Comparison of ENCODE assay signal across 9 mouse cellular contexts in the genomic region with DNA sequence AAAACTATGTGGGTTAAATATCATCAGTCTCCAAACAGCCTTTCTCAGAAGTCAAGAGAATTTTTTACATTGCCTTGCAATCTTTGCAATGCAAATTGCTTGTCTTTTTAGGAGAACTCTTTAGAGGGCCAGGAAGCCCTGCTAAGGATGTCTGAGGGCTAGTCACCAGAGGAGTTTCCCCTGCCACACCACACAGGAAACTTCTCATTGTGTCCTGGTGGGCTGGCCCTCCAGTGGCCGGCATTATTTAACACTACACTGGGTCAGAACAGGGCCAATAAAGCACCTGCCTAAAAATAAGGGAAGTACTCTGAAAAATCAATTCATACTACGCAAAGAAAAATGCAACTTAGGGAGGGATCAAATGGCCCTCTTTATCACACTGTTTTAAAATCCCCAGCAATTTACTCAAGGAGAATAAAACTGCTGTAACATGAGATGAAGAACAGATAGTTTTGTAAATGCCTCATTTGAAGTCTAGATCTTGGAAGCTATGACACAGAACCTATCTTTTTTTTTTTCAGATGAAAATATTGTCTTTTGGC. TPM values are rescaled to one million over a fixed set of nuclear protein-coding genes. Genes with fewer than 3 reads are reported as not detected.
A peak's percentile ranks its signal among the peaks of the same experiment; 100 is the strongest.
DNase-seq lines count a peak whose midpoint lies in the region; ATAC-seq and TF ChIP-seq lines count a peak whose summit lies in the region.
"Had no signal": no experiment of that assay in that cellular context is flagged by ENCODE, and none has a peak within 500 bp of the region (broad histone marks: within the 10 kb centered on the region; RNA-seq: fewer than 3 reads in every experiment).

No protein-coding gene starts in this region.

- no peaks in the 10 kb centered on the region for H3K36me3 ChIP-seq in limb, embryonic 12.5 days
- H3K36me3 ChIP-seq in limb, embryonic 10.5 days = no peaks in the 10 kb centered on the region
- no peaks in the 10 kb centered on the region for H3K36me3 ChIP-seq in embryonic facial prominence, embryonic 13.5 days
- H3K36me3 ChIP-seq in hindbrain, postnatal 0 days (ENCODE audit: insufficient read depth, low read length) = no peaks in the 10 kb centered on the region
- no peaks in the 10 kb centered on the region for H3K36me3 ChIP-seq in stomach, embryonic 14.5 days (ENCODE audit: control insufficient read depth, insufficient read depth, low read length)
- H3K36me3 ChIP-seq: limb, embryonic 15.5 days had no signal

- no peak for ATAC-seq in limb, embryonic 12.5 days (ENCODE audit: insufficient number of reproducible peaks, insufficient read depth, low FRiP score, low TSS enrichment, low read depth)
- no peak for ATAC-seq in embryonic facial prominence, embryonic 13.5 days (ENCODE audit: insufficient number of reproducible peaks, insufficient read depth, low FRiP score, low TSS enrichment, low read depth)
- ATAC-seq in hindbrain, postnatal 0 days = no peak
- ATAC-seq in stomach, embryonic 14.5 days (ENCODE audit: insufficient number of reproducible peaks, insufficient read depth, low FRiP score, low read depth) = no peak

- H3K27ac ChIP-seq in limb, embryonic 12.5 days = no peak overlapping the region
- H3K27ac ChIP-seq in limb, embryonic 10.5 days = no peak overlapping the region
- H3K27ac ChIP-seq in embryonic facial prominence, embryonic 13.5 days = no peak overlapping the region; the same call in 1 of the 2 replicates
- peak overlapping the region; percentile 93; the same call in 1 of the 2 replicates for H3K27ac ChIP-seq in hindbrain, postnatal 0 days
- no peak overlapping the region for H3K27ac ChIP-seq in stomach, embryonic 14.5 days (ENCODE audit: low read length)
- H3K27ac ChIP-seq: limb, embryonic 15.5 days had no signal

- H3K4me3 ChIP-seq in limb, embryonic 12.5 days (replicated peaks) = no peak overlapping the region
- no peak overlapping the region; the same call in 1 of the 2 replicates for H3K4me3 ChIP-seq in limb, embryonic 10.5 days
- H3K4me3 ChIP-seq in embryonic facial prominence, embryonic 13.5 days = no peak overlapping the region
- peak overlapping the region; percentile 65 for H3K4me3 ChIP-seq in hindbrain, postnatal 0 days (ENCODE audit: low read length)
- H3K4me3 ChIP-seq in stomach, embryonic 14.5 days (ENCODE audit: low read depth, low read length) = peak overlapping the region; percentile 36; the same call in 1 of the 2 replicates

- H3K27me3 ChIP-seq in limb, embryonic 12.5 days = no peaks in the 10 kb centered on the region
- H3K27me3 ChIP-seq in limb, embryonic 10.5 days (ENCODE audit: low read depth, poor library complexity, severe bottlenecking) = peaks cover 8% of the 10 kb centered on the region; the same call in 1 of the 2 replicates
- no peaks in the 10 kb centered on the region for H3K27me3 ChIP-seq in embryonic facial prominence, embryonic 13.5 days
- no peaks in the 10 kb centered on the region for H3K27me3 ChIP-seq in hindbrain, postnatal 0 days (ENCODE audit: insufficient read depth, low read length)
- no peaks in the 10 kb centered on the region for H3K27me3 ChIP-seq in stomach, embryonic 14.5 days (ENCODE audit: control insufficient read depth, insufficient read depth, low read length)
- H3K27me3 ChIP-seq: limb, embryonic 15.5 days had no signal

- no peaks in the 10 kb centered on the region for H3K9me3 ChIP-seq in limb, embryonic 12.5 days
- no peaks in the 10 kb centered on the region for H3K9me3 ChIP-seq in limb, embryonic 10.5 days (replicated peaks)
- no peaks in the 10 kb centered on the region for H3K9me3 ChIP-seq in embryonic facial prominence, embryonic 13.5 days
- H3K9me3 ChIP-seq in hindbrain, postnatal 0 days (ENCODE audit: low read length) = no peaks in the 10 kb centered on the region
- H3K9me3 ChIP-seq in stomach, embryonic 14.5 days (ENCODE audit: control insufficient read depth, low read depth, low read length) = no peaks in the 10 kb centered on the region
- H3K9me3 ChIP-seq: limb, embryonic 15.5 days had no signal

- peak overlapping the region; percentile 87; the same call in 1 of the 2 replicates for H3K4me2 ChIP-seq in limb, embryonic 12.5 days
- peak overlapping the region; percentile 82 for H3K4me2 ChIP-seq in embryonic facial prominence, embryonic 13.5 days
- H3K4me2 ChIP-seq in hindbrain, postnatal 0 days (ENCODE audit: low read depth, low read length) = peak overlapping the region; percentile 83
- peak overlapping the region; percentile 74; the same call in 1 of the 2 replicates for H3K4me2 ChIP-seq in stomach, embryonic 14.5 days (replicated peaks; ENCODE audit: low read depth, low read length)

- no peak overlapping the region for H3K9ac ChIP-seq in limb, embryonic 12.5 days (replicated peaks)
- no peak overlapping the region for H3K9ac ChIP-seq in embryonic facial prominence, embryonic 13.5 days
- H3K9ac ChIP-seq in hindbrain, postnatal 0 days (replicated peaks; ENCODE audit: low read length) = peak overlapping the region; percentile 79
- no peak overlapping the region for H3K9ac ChIP-seq in stomach, embryonic 14.5 days (replicated peaks; ENCODE audit: low read depth, low read length)
- H3K9ac ChIP-seq: limb, embryonic 15.5 days had no signal

- DNase-seq in limb, embryonic 10.5 days (ENCODE audit: low spot score) = no peak
- no peak for DNase-seq in hindbrain, postnatal 0 days (ENCODE audit: low spot score)
- DNase-seq in adrenal gland, postnatal 14 days = no peak
- no peak for DNase-seq in gastrocnemius, postnatal 14 days
- no peak for DNase-seq in kidney, adult 9 months

- intact Hi-C loops in gastrocnemius, postnatal 14 days (cut with DNase I; ENCODE audit: low total_unique reads) = no loop called here

- WGBS in limb, embryonic 12.5 days = 30% methylated on average over 2 of the region's 2 CpGs
- 33% methylated on average over 2 of the region's 2 CpGs for WGBS in limb, embryonic 10.5 days
- 21% methylated on average over 2 of the region's 2 CpGs for WGBS in embryonic facial prominence, embryonic 13.5 days
- WGBS in hindbrain, postnatal 0 days = 6% methylated on average over 2 of the region's 2 CpGs
- 31% methylated on average over 2 of the region's 2 CpGs for WGBS in stomach, embryonic 14.5 days

- TF ChIP-seq CTCF in hindbrain, postnatal 0 days (IDR thresholded peaks at IDR 0.05; ENCODE audit: low read depth) = peak; percentile 37

- peaks cover 16% of the 10 kb centered on the region for H3K4me1 ChIP-seq in limb, embryonic 12.5 days (replicated peaks)
- peaks cover 29% of the 10 kb centered on the region for H3K4me1 ChIP-seq in limb, embryonic 10.5 days
- H3K4me1 ChIP-seq in embryonic facial prominence, embryonic 13.5 days = peaks cover 67% of the 10 kb centered on the region
- H3K4me1 ChIP-seq in hindbrain, postnatal 0 days (ENCODE audit: insufficient read depth, low read length) = peaks cover 41% of the 10 kb centered on the region
- peaks cover 15% of the 10 kb centered on the region; the same call in 1 of the 2 replicates for H3K4me1 ChIP-seq in stomach, embryonic 14.5 days (ENCODE audit: control insufficient read depth, insufficient read depth, low read length)

RNA-seq across cellular contexts. Expression of a gene that starts 45.3 kb away (rescaled TPM):
- 0.35 and 0.88 TPM in 2 replicates for polyA plus RNA-seq in limb, embryonic 12.5 days (2016; fragmentation: Nextera tagmentation; extraction: Ambion mirVana)
- polyA plus RNA-seq in limb, embryonic 10.5 days (2016; fragmentation: Nextera tagmentation; extraction: Ambion mirVana) = 0.58 and 0.60 TPM in 2 replicates
- 1.2 and 1.6 TPM in 2 replicates for polyA plus RNA-seq in embryonic facial prominence, embryonic 13.5 days (2015; fragmentation: Nextera tagmentation; extraction: Ambion mirVana)
- not detected in 2 replicates for total RNA-seq in hindbrain, postnatal 0 days (2014; rRNA removed)
- polyA plus RNA-seq in hindbrain, postnatal 0 days (2015; fragmentation: Nextera tagmentation; extraction: Ambion mirVana) = 2.3 and 2.8 TPM in 2 replicates
- 1.2 and 1.7 TPM in 2 replicates for polyA plus RNA-seq in stomach, embryonic 14.5 days (2014; fragmentation: Nextera tagmentation; extraction: Ambion mirVana)
- total RNA-seq in adrenal gland, postnatal 14 days (2021) = 0.33 TPM in 1 of 2 replicates, not detected in the other
- not detected for total RNA-seq in gastrocnemius, postnatal 14 days (2021)

Comparison
In these comparisons a context has a peak if more than half of its experiments do, and no peak if none do; other contexts are left out.
1. H3K4me3 ChIP-seq: peak in hindbrain, postnatal 0 days (single experiment) and stomach, embryonic 14.5 days (single experiment); none in limb, embryonic 12.5 days (single experiment), limb, embryonic 10.5 days (single experiment) and embryonic facial prominence, embryonic 13.5 days (single experiment).
2. Peak in every context shown above with its lines, with median percentiles within 50 percentile points of each other: H3K4me2 ChIP-seq.